ENCODE assay signal across 8 mouse cellular contexts in the genomic region with DNA sequence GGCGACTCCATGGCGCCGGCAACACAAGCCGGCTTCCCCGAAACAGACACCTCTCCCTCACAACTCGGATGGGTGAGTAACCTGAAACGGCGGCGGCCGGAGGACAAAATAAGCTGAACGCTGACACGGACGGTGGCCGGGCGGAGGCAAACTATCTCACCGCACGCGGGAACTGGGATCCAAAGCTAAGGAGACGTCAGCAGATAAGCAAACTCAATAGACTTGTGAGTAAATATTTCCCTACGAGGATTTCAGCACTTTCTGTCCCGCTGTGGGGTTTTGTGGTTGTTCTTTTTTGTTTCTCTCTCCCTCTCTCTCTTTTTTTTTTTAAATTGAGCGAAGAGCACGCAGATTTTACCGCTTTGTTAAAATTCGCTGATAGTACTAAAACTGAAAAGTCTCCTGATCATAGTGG. TPM values are rescaled to one million over a fixed set of nuclear protein-coding genes. Genes with fewer than 3 reads are reported as not detected.
DNase-seq lines count a peak whose midpoint lies in the region; ATAC-seq lines count a peak whose summit lies in the region.

Gene Atf6 (minus strand): TSS at position 81 of the 415 bp plus-strand sequence.

- ATAC-seq in forebrain, embryonic 14.5 days: peak; percentile 81
- peak; percentile 75 for ATAC-seq in neural tube, embryonic 15.5 days (ENCODE audit: low FRiP score)

- H3K27me3 ChIP-seq in forebrain, embryonic 14.5 days (replicated peaks; ENCODE audit: control insufficient read depth, insufficient read depth, low read length): no peaks in the 10 kb centered on the region
- H3K27me3 ChIP-seq in neural tube, embryonic 15.5 days (replicated peaks): no peaks in the 10 kb centered on the region

- intact Hi-C loops in heart, postnatal 14 days (cut with DNase I): no loop called here

- peaks cover 12% of the 10 kb centered on the region; the same call in 1 of the 2 replicates for H3K36me3 ChIP-seq in forebrain, embryonic 14.5 days (ENCODE audit: control insufficient read depth, insufficient read depth, low read length)
- H3K36me3 ChIP-seq in neural tube, embryonic 15.5 days: peaks cover 8% of the 10 kb centered on the region

- peak within 1 kb of the TSS; percentile 87 for H3K9ac ChIP-seq in forebrain, embryonic 14.5 days (ENCODE audit: low read length)
- peak within 1 kb of the TSS; percentile 84 for H3K9ac ChIP-seq in neural tube, embryonic 15.5 days (replicated peaks)

- DNase-seq in ES-CJ7 (ENCODE audit: low read depth, low spot score): peak; percentile 96
- peak; percentile 94 for DNase-seq in cerebellum, adult 11 months
- DNase-seq in forebrain, embryonic 14.5 days (ENCODE audit: low spot score): peak; percentile 93
- peak; percentile 94 to 97 for DNase-seq in heart, postnatal 14 days
- DNase-seq in layer of hippocampus, adult 11-12 months (ENCODE audit: low spot score): peak; percentile 93
- DNase-seq in lung, adult 18-20 months: peak; percentile 96 to 97
- peak; percentile 94 for DNase-seq in testis, postnatal 14 days (ENCODE audit: low spot score)

- H3K27ac ChIP-seq in forebrain, embryonic 14.5 days (ENCODE audit: low read depth, low read length): peak within 1 kb of the TSS; percentile 33; the same call in 1 of the 2 replicates
- peak within 1 kb of the TSS; percentile 80 for H3K27ac ChIP-seq in neural tube, embryonic 15.5 days (replicated peaks)

- H3K4me1 ChIP-seq in forebrain, embryonic 14.5 days (ENCODE audit: control insufficient read depth, insufficient read depth, low read length): peaks cover 3% of the 10 kb centered on the region
- peaks cover 17% of the 10 kb centered on the region for H3K4me1 ChIP-seq in neural tube, embryonic 15.5 days

- H3K4me2 ChIP-seq in forebrain, embryonic 14.5 days (ENCODE audit: low read length): peak within 1 kb of the TSS; percentile 72
- peak within 1 kb of the TSS; percentile 76 for H3K4me2 ChIP-seq in neural tube, embryonic 15.5 days

- under 1% methylated on average over 25 of the region's 25 CpGs for WGBS in forebrain, embryonic 14.5 days
- under 1% methylated on average over 25 of the region's 25 CpGs for WGBS in neural tube, embryonic 15.5 days

- peak within 1 kb of the TSS; percentile 86 for H3K4me3 ChIP-seq in forebrain, embryonic 14.5 days (ENCODE audit: low read depth, low read length)
- H3K4me3 ChIP-seq in neural tube, embryonic 15.5 days (replicated peaks): peak within 1 kb of the TSS; percentile 88

- H3K9me3 ChIP-seq in forebrain, embryonic 14.5 days (replicated peaks; ENCODE audit: control insufficient read depth, low read length): no peaks in the 10 kb centered on the region
- no peaks in the 10 kb centered on the region for H3K9me3 ChIP-seq in neural tube, embryonic 15.5 days (replicated peaks)

RNA-seq across cellular contexts. Expression of gene Atf6, which starts in this region (rescaled TPM):
- 7.5 and 8.9 TPM in 2 replicates for polyA plus RNA-seq in forebrain, embryonic 14.5 days (2014; fragmentation: Nextera tagmentation; extraction: Ambion mirVana)
- 10 to 100 TPM; 52.5 to 56.3 TPM for total RNA-seq in heart, postnatal 14 days (2021)
- 7.1 and 7.2 TPM in 2 replicates for polyA plus RNA-seq in neural tube, embryonic 15.5 days (2015; fragmentation: Nextera tagmentation; extraction: Ambion mirVana)

Comparison
In these comparisons a context has a peak if more than half of its experiments do, and no peak if none do; other contexts are left out.
1. Peak in every context shown above with its lines: DNase-seq, ATAC-seq, H3K4me3 ChIP-seq and H3K27ac ChIP-seq.